Mouse (Mus musculus) embryonic facial prominence, embryonic 11.5 days (tissue): ENCODE measurements around the gene Map3k14. TPM values are rescaled to one million over a fixed set of nuclear protein-coding genes. Genes with fewer than 3 reads are reported as not detected.

Experiments
- ATAC-seq: fragments of 200-750 bp; cut with Nextera tagmentation; replicated peaks from 2 replicates; pipeline ENCODE4 v1.8.0; 2017; ENCODE audit warnings: low read depth; ENCODE audit not compliant: insufficient number of reproducible peaks, low FRiP score, low TSS enrichment
- DNase-seq: peaks from one replicate; pipeline ENCODE4 v3.0.0-alpha.2; 2015; ENCODE audit warnings: low spot score
- H3K27ac ChIP-seq: fragments of 300-500 bp; sonication (generic); replicated peaks from 2 replicates; pipeline ENCODE4 v1.5.1; 2014; ENCODE audit warnings: mild to moderate bottlenecking, low read depth, low read length, control low read depth
- H3K27me3 ChIP-seq: fragments of 300-500 bp; sonication (generic); 2 replicates; pipeline ENCODE4 v1.6.1; 2014; ENCODE audit warnings: mild to moderate bottlenecking, low read length, moderate library complexity, mixed read lengths; ENCODE audit not compliant: control insufficient read depth, insufficient read depth
- H3K36me3 ChIP-seq: fragments of 300-500 bp; sonication (generic); replicated peaks from 2 replicates; pipeline ENCODE4 v1.6.1; 2014; ENCODE audit warnings: low read depth, mild to moderate bottlenecking, low read length, moderate library complexity, mixed read lengths; ENCODE audit not compliant: control insufficient read depth, insufficient read depth
- H3K4me1 ChIP-seq: fragments of 300-500 bp; sonication (generic); 2 replicates; pipeline ENCODE4 v1.6.1; 2014; ENCODE audit warnings: low read length, mixed read lengths; ENCODE audit not compliant: control insufficient read depth, insufficient read depth
- H3K4me2 ChIP-seq: fragments of 300-500 bp; sonication (generic); 2 replicates; pipeline ENCODE4 v1.6.1; 2014; ENCODE audit warnings: low read depth, mild to moderate bottlenecking, control low read depth, low read length, moderate library complexity
- H3K4me3 ChIP-seq: fragments of 300-500 bp; sonication (generic); 2 replicates; pipeline ENCODE4 v1.5.1; 2014; ENCODE audit warnings: low read depth, low read length, control low read depth
- H3K9ac ChIP-seq: fragments of 300-500 bp; sonication (generic); replicated peaks from 2 replicates; pipeline ENCODE4 v1.6.1; 2014; ENCODE audit warnings: mild to moderate bottlenecking, control low read depth, low read length
- H3K9me3 ChIP-seq: fragments of 300-500 bp; sonication (generic); replicated peaks from 2 replicates; pipeline ENCODE4 v1.6.1; 2016; ENCODE audit warnings: mild to moderate bottlenecking, low read length, inconsistent platforms, mixed read lengths; ENCODE audit not compliant: control insufficient read depth
- WGBS: fragments of 180-500 bp; shearing (Covaris S2); extraction: QIAGEN DNeasy Blood & Tissue Kit; methylation state at CpG from one replicate; pipeline ENCODE4 v1.1.7; 2014; 5-methylcytosine and 5-hydroxymethylcytosine counted together
- polyA plus RNA-seq: library from polyadenylated mRNA; unstranded; fragments of >200 nt; fragmentation: Nextera tagmentation; extraction: Ambion mirVana; gene quantifications from 2 replicates; pipeline ENCODE4 v1.2.1, GENCODE M21; 2014

The Map3k14 gene
- polyA plus RNA-seq, 1 experiment from 2014 or later, result 1.9 TPM

- Histone ChIP-seq H3K9ac (no peak overlapping the region), H3K27me3 (no peaks in the 10 kb centered on the region), H3K4me2 (no peak overlapping the region), H3K9me3 (no peaks in the 10 kb centered on the region), H3K4me3 (no peak overlapping the region), H3K36me3 (no peaks in the 10 kb centered on the region), H3K4me1 (no peaks in the 10 kb centered on the region), H3K27ac (peak overlapping the region; percentile 79; the same call in 1 of the 2 replicates)
- 92% methylated on average over 3 of the region's 3 CpGs for WGBS
- ATAC-seq (no peak), DNase-seq (no peak)
These were observed 1.6 kb upstream of the Map3k14 start for GRCm38 (mm10) chr11:103268905-103269304.

GRCm38 (mm10) chr11:103268350-103268749 is 1.1 kb upstream of the Map3k14 start:
- ATAC-seq (no peak), DNase-seq (no peak)
- H3K4me1 ChIP-seq, result no peaks in the 10 kb centered on the region
- WGBS, result 87% methylated on average over 4 of the region's 4 CpGs
- H3K4me3 ChIP-seq, result no peak overlapping the region
- H3K4me2 ChIP-seq, result peak overlapping the region; percentile 59
- H3K36me3 ChIP-seq, result no peaks in the 10 kb centered on the region
- no peak overlapping the region; the same call in 1 of the 2 replicates for H3K9ac ChIP-seq
- H3K9me3 ChIP-seq, result no peaks in the 10 kb centered on the region
- peak overlapping the region; percentile 79; the same call in 1 of the 2 replicates for H3K27ac ChIP-seq
- no peaks in the 10 kb centered on the region for H3K27me3 ChIP-seq

- no peaks in the 10 kb centered on the region for H3K4me1 ChIP-seq
- H3K9ac ChIP-seq, result peak overlapping the region; percentile 73
- ATAC-seq (no peak; the same call in 1 of the 2 replicates), DNase-seq (peak; percentile 18)
- H3K9me3 ChIP-seq, result no peaks in the 10 kb centered on the region
- no peaks in the 10 kb centered on the region for H3K27me3 ChIP-seq
- peak overlapping the region; percentile 83 for H3K4me2 ChIP-seq
- H3K4me3 ChIP-seq, result peak overlapping the region; percentile 69
- H3K27ac ChIP-seq, result no peak overlapping the region; the same call in 1 of the 2 replicates
- H3K36me3 ChIP-seq, result no peaks in the 10 kb centered on the region
- WGBS, result under 1% methylated on average over 42 of the region's 42 CpGs
These were observed 435 bp downstream of the Map3k14 start for GRCm38 (mm10) chr11:103266729-103267345.

DNA sequence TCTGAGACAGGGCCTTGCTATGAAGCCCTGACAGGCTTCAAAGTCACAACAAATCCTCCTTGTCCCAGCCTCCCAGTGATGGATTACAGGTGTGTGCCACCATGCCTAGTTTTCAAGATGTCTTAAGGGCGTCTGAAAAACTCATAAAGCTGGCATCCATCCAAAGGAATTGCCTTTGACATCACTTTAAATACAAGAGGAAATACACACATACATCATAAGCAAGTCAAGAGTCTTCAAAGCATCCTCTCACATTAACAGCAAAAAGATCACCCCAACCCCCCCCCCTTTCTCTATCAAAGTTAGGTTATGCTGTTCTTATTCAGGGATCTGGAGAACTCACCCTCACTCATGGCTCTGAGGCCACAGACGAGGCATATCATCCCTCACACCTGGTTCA is 1.4 kb downstream of the Map3k14 start:
- ATAC-seq (no peak), DNase-seq (no peak)
- H3K27me3 ChIP-seq, result no peaks in the 10 kb centered on the region
- H3K4me2 ChIP-seq, result no peak overlapping the region
- WGBS, result 48% methylated on average over 2 of the region's 2 CpGs
- H3K4me1 ChIP-seq, result no peaks in the 10 kb centered on the region
- no peaks in the 10 kb centered on the region for H3K9me3 ChIP-seq
- no peaks in the 10 kb centered on the region for H3K36me3 ChIP-seq
- H3K27ac ChIP-seq, result no peak overlapping the region
- H3K4me3 ChIP-seq, result no peak overlapping the region
- H3K9ac ChIP-seq, result no peak overlapping the region

DNA sequence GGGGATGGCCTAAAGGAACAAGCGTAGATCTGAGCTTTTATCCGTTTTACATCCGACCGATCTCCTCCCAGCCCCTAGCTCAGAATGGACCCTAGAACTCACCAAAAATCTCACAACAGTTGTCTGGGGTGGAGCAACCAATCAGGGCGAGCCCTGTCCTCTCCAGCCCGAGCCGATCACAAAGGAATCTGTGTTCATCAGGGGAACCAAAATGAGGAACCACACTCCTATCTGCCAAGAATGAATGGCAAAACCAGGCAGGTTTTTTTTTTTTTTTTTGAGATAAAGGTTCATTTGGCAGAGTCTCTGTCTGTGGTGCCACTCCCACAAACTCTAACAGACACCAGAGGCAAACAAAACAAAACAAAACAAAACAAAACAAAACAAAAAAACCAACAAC is 2.1 kb downstream of the Map3k14 start:
- H3K9ac ChIP-seq, result no peak overlapping the region
- 44% methylated on average over 7 of the region's 7 CpGs for WGBS

DNA sequence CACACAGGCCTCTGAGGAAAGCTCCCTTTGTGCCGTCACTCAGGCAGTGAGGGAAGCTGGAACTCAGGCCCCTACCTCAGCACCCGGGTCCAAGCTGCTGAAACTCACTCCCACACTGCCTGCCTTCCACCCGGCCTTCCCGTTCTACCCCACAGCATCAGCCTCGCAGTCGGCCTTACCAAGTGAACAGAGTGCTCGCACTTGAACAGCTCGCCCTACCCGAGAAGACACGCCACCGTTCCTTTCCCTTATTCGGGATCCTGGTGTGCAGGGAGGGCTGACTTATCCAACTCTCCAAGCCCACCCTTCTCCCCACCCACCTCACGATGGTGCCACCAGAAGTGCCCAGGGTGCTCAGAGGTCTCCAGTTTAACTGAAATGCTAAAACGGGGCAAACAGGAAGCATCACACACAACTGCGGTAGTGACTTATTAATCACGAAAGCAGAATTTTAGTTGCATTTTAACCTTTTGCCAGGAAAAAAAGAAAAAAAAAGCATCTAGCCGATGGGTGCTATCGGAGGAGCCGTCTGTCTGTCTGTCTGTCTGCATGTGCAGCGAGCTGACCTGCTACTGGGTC is 2.8 kb downstream of the Map3k14 start:
- ATAC-seq, result no peak

More for the DNA sequence above, 2.1 kb downstream of the Map3k14 start:
- DNase-seq (no peak), ATAC-seq (no peak)
- Histone ChIP-seq H3K4me1 (no peaks in the 10 kb centered on the region), H3K36me3 (no peaks in the 10 kb centered on the region), H3K4me3 (no peak overlapping the region), H3K4me2 (no peak overlapping the region), H3K27ac (no peak overlapping the region), H3K9me3 (no peaks in the 10 kb centered on the region), H3K27me3 (no peaks in the 10 kb centered on the region)

GRCm38 (mm10) chr11:103263551-103263950 is 3.7 kb downstream of the Map3k14 start:
- no peak overlapping the region for H3K27ac ChIP-seq
- WGBS, result 59% methylated on average over 10 of the region's 10 CpGs
- 0 out of 2 replicates have a peak overlapping the region, but pooled peaks have one; percentile 9 for H3K9ac ChIP-seq

More for the DNA sequence above, 2.8 kb downstream of the Map3k14 start:
- Histone ChIP-seq H3K9me3 (no peaks in the 10 kb centered on the region), H3K36me3 (no peaks in the 10 kb centered on the region), H3K4me2 (no peak overlapping the region), H3K4me1 (no peaks in the 10 kb centered on the region), H3K27ac (no peak overlapping the region), H3K4me3 (no peak overlapping the region), H3K9ac (0 out of 2 replicates have a peak overlapping the region, but pooled peaks have one; percentile 34), H3K27me3 (no peaks in the 10 kb centered on the region)
- no peak for DNase-seq
- 81% methylated on average over 20 of the region's 20 CpGs for WGBS

More at GRCm38 (mm10) chr11:103263551-103263950, 3.7 kb downstream of the Map3k14 start:
- DNase-seq (no peak), ATAC-seq (no peak)
- no peak overlapping the region for H3K4me2 ChIP-seq
- no peak overlapping the region for H3K4me3 ChIP-seq
- H3K9me3 ChIP-seq, result no peaks in the 10 kb centered on the region
- no peaks in the 10 kb centered on the region for H3K4me1 ChIP-seq
- no peaks in the 10 kb centered on the region for H3K36me3 ChIP-seq
- no peaks in the 10 kb centered on the region for H3K27me3 ChIP-seq
